Mouse (Mus musculus) adrenal gland (tissue): ENCODE data around the gene Rab35.

Experiments used
- intact Hi-C: fragments of 180-260 bp; cut with DNase I; formaldehyde crosslinking; loops from one replicate; pipeline ENCODE4 v1.15.1; 2025
- long read RNA-seq, 2 experiments: library from polyadenylated mRNA; unstranded; transcript quantifications; one replicate each; pipeline ENCODE4 v2.0.0; 2020; ENCODE audit warnings: borderline replicate concordance in 1 of 2; ENCODE audit not compliant: insufficient replicate concordance in 1 of 2

Rab35 gene
- long read RNA-seq, experiment 1, partial matches to known transcripts, result 2 of 4 reads
- long read RNA-seq, experiment 1, other reads (novel, unspliced or antisense), result 1 of 4 reads
- long read RNA-seq, experiment 2, partial matches to known transcripts, result 0 of 3 reads
- long read RNA-seq, experiment 2, other reads (novel, unspliced or antisense), result 2 of 3 reads

- intact Hi-C loops, result loop anchor here (5.0 kb wide), 1 partner anchor 64 kb away; the partner anchor contains the start of gene Gcn1l1
Measured at GRCm38 (mm10) chr5:115631505-115632357, at the start of gene Rab35. Gene Rab35 (plus strand): TSS chr5:115631908.

DNA sequence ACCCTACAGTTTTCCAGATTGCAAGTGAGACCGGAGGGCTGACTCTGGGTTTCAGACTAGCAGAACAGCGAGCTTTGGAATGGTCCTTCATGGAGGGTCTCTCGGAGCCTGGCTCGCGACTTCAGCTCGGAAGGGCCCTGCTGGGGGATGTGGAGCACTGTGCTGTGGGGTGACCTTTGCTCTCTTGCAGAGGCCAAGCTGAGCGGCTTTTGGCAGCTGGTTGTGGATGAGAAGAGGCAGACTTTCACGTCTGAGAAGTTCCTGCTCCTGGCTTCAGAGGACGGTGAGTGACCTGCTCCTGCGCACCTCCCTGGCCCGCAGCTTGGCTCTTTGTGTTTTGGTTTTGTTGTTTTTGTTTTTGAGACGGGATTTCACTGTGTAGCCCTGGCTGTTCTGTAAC is 46.1 kb upstream of the Rab35 start:
- intact Hi-C loops, result no loop called here

DNA sequence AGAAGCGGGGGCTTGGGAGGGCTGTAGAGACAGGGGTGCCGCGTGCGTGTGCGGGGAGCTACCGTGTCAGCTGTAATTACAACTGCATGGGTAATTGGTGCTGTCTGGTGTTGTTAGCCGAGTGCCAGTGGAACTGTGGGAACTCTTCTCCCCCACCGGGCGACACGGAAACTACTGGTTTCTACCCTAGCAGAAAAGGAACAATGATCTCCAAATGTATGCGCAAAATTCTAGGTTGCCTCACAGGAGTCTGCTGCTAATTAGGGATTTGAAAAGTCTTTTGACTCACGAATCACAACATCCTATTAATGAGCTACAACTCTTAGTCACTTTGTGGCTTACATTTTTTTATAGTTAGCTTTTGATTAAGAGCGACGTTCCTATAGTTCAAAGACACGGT is 45.5 kb upstream of the Rab35 start:
- intact Hi-C loops, result no loop called here

DNA sequence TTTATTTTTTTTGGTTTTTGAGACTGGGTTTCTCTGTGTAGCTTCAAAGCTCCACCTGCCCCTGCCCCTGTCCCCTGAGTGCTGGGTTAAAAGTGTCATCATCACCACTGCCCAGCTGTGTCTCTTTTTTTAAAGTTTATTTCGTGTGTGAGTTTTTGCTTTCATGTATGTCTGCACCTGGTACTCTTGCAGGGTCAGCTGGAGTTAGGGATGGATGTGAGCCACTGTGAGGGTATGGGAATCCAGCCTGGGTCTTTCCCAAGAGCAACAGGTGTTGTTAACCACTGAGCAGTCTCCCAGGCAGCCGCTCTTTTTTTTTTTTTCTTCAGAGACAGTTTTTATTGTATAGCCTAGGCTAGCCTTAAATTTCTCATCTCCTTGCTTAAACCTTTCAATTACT is 44.9 kb upstream of the Rab35 start:
- intact Hi-C loops, result no loop called here

DNA sequence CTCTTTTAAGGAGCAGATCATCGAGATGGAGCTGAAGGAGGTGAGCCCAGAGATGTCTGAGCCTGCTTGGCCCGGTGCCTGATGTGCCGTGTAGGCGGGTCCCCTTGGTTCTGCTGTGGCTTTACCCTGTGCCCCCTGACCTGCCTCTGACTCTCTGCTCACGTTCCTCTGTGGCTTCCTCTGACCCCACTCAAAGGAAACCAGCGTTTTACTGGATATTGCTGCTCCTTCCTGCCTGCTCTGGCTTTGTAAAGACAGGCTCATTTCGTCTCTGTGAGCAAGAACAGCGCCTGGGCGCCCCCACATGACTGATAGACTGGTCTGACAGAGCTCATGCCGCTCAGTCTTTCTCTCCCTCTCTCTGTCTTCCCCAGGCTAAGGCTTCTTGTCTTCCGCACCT is 40.7 kb upstream of the Rab35 start:
- intact Hi-C loops, result no loop called here

DNA sequence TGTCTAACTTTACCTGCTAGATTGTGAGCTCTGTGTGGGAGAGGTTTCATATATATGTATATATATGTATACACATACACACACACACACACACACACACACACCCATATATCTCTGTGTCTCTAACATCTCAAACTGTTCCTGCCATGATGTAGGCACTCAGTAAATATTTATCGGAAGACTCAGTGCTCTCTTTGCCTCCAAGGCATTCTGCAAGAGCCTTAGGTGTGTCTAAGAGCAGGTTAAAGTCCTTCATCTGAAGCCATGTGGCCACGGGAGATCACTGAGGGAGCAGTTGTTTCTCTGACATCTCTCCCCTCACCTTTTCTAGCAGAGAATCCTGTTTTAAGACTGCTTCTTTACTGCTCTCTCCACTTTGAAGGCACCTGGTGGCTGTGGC is 40.2 kb upstream of the Rab35 start:
- intact Hi-C loops, result no loop called here

- intact Hi-C loops, result no loop called here
Measured at GRCm38 (mm10) chr5:115603561-115603960, 28.1 kb upstream of the Rab35 start.

DNA sequence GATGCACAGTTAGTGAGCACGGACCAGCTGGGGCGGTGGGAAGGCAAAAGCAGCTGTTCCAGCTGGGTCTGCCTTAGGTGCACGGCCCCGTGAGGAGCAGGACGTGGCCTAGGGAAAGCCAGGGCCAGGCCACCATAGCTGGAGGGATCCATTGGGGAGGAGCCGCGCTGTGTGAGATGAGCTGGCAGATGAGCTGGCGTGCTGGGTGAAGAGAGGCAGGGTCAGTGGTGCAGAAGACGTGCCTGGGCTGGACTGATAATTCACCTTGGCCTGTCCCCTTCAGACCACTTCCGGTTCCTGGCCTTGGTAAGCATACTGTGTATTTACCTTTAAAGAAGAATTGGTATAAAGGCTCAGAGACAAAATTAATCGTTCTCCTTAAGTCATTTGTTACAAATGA is 20.1 kb upstream of the Rab35 start:
- intact Hi-C loops, result no loop called here

- intact Hi-C loops, result no loop called here
Measured at GRCm38 (mm10) chr5:115613332-115613731, 18.4 kb upstream of the Rab35 start.

GRCm38 (mm10) chr5:115614948-115615347 is 16.8 kb upstream of the Rab35 start:
- intact Hi-C loops, result loop anchor here (5.0 kb wide), 1 partner anchor 38 kb away; no protein-coding TSS in a partner anchor

- intact Hi-C loops, result loop anchor here (5.0 kb wide), 1 partner anchor 42 kb away; no protein-coding TSS in a partner anchor
Measured at GRCm38 (mm10) chr5:115619690-115620089, 12.0 kb upstream of the Rab35 start.

DNA sequence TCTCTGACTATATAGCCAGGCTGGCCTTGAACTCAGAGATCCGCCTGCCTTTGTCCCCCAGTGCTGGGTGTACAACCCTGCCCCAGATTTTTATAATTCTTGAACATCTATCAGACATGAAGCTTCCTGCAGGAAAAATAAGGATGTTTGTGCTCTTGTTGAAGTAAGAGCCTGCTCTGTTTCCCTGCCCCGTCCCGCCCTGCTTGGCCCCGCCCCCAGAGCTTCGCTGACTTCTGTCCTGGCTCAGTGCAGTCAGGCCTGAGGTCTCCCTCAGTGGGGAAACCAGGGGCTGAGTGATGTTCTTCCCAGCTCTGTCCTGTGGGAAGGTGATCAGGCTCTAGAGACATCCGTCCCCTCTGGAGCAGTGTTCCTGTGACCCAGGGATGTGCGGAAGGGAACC is 9.0 kb upstream of the Rab35 start:
- intact Hi-C loops, result no loop called here

DNA sequence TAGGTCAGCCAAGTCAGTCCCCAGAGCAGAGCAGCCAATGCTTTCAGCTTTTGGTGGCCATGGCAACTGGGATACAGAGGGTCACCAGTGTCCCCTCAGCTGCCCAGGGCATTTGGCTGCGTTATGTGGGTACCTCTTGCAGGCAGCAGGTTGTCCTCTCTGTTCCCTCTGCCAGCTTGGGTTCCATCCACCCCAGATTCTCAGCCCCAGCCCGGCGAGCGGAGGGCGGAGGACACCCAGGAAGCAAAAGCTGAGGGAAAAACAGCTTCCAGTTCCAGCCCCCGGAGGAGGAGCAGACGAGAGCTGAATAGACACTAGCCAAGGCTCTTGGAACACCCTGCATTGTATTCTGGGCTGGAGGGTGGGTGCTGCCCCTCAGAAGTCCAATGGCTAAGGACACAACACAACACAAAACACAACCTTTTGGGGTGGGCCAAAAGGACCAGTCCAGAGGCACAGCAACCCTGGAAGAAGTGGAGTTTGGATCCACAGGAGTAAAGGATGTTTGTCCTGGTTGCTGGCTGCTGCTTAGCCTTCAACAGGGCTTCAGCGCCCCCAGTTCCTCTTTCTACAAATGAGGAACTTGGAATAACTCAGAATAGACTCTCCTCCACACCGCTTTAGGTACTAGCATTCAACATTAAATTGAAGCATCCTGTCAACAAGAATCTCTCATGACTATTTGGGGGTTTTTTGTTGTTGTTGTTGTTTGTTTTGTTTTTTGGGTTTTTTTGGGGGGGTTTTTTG is 7.8 kb upstream of the Rab35 start:
- intact Hi-C loops, result no loop called here

- intact Hi-C loops, result no loop called here
Measured at GRCm38 (mm10) chr5:115626237-115626886, 5.3 kb upstream of the Rab35 start.

GRCm38 (mm10) chr5:115628083-115628482 is 3.6 kb upstream of the Rab35 start:
- intact Hi-C loops, result no loop called here

- intact Hi-C loops, result loop anchor here (5.0 kb wide), 1 partner anchor 62 kb away; the partner anchor contains the start of gene Gcn1l1
Measured at GRCm38 (mm10) chr5:115629672-115630071, 2.0 kb upstream of the Rab35 start.

- intact Hi-C loops, result loop anchor here (5.0 kb wide), 1 partner anchor 63 kb away; the partner anchor contains the start of gene Gcn1l1
Measured at GRCm38 (mm10) chr5:115630291-115630690, 1.4 kb upstream of the Rab35 start.

DNA sequence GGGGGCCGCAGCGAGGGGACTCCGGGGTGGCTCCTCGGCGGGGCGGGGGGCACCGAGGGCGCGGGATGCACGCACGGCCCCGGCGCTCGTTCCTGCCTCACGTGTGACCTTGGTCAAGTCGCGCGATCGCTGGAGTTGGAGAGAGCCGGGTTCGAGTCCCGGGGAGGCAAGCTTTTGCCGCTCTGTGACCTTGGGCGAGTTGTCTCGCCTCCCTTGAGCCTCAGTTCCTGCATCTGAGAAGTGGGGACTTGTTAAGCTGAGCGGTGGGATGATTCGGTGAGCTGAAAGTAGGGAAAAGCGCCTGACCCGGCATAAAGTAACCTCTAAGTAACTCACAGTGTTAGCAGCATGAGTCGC is 628 bp downstream of the Rab35 start:
- intact Hi-C loops, result loop anchor here (5.0 kb wide), 1 partner anchor 65 kb away; the partner anchor contains the start of gene Gcn1l1

DNA sequence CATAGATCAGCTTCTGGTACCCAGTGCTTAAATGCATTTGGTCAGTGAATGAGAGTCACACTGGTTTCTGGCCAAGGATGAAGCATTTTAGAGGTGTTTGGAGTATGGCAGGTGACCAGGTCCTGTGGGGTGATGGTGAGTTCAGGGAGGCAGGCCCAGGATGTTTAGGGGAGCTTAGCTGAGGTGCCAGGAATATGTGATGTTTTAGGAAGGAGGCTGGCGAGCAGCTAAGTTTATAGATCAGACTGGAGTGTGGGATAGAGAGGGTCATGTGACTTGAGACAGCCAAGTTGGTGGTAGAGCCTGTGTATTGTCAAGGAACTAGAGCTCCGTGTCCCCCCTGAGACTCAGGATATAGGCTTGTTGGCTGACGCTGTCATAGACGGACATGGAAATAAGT is 1.4 kb downstream of the Rab35 start:
- intact Hi-C loops, result loop anchor here (5.0 kb wide), 1 partner anchor 66 kb away; the partner anchor contains the start of gene Gcn1l1

- intact Hi-C loops, result loop anchor here (5.0 kb wide), 1 partner anchor 67 kb away; the partner anchor contains the start of gene Gcn1l1
Measured at GRCm38 (mm10) chr5:115634046-115634445, 2.3 kb downstream of the Rab35 start.

DNA sequence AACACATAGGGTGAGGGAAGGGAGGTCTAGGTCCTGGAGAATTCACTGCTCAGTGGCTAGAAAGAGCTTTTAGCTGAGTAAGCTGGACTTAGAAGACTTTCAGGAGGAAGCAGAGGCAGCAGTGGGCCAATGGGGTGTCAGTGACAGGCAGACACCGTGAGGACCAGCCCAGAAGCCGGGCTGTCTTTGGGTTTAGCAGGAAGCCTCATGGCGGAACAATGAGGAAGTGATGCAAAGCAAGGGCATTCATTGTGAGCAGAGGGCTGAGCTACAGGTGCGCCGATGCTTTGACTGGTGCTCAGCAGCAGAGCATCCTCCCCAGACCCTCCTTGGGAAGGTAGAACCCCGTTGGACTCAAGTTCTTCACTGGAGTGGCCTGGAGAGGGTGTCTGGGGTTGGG is 3.8 kb downstream of the Rab35 start:
- intact Hi-C loops, result no loop called here
